Mouse (Mus musculus): ENCODE data around the gene Plin2. TPM values are rescaled to one million over a fixed set of nuclear protein-coding genes. Genes with fewer than 3 reads are reported as not detected.

The Plin2 gene
- polyA plus RNA-seq, 1 experiment from 2014 or later = 65.0 TPM

DNA sequence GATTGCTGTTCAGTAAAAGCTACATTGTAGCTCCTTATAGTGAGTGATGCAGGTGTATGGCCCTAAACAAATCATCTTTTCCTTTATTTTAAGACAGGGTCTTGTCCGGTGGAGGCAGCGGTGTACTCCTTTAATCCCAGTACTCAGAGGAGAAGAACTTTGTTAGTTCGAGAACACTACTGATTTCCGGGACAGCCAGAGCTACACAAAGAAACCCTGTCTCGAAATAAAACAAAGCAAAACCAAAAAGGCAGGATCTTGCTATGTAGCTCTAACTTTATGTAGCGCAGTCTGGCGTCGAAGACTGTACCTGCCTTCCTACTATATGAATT, 57.6 kb downstream of the Plin2 start:
- H3K4me1 ChIP-seq (replicated peaks) = peaks cover 25% of the 10 kb centered on the region
- H3K4me3 ChIP-seq = peak overlapping the region; percentile 86
- H3K36me3 ChIP-seq = no peaks in the 10 kb centered on the region
- H3K27me3 ChIP-seq = no peaks in the 10 kb centered on the region
- WGBS = 39% methylated on average over 8 of the region's 8 CpGs
- H3K27ac ChIP-seq (replicated peaks) = peak overlapping the region; percentile 74
- ATAC-seq (ENCODE audit: low read depth) = peak; percentile 24
- H3K4me2 ChIP-seq = peak overlapping the region; percentile 95
- peak overlapping the region; percentile 67 for H3K9ac ChIP-seq
- no peaks in the 10 kb centered on the region for H3K9me3 ChIP-seq

GRCm38 (mm10) chr4:86611524-86612288, 58.2 kb downstream of the Plin2 start, which contains the start of gene Haus6:
Haus6 (minus strand) TSS chr4:86612055.
- Histone ChIP-seq H3K36me3 (no peaks in the 10 kb centered on the region), H3K4me2 (peak within 1 kb of the TSS; percentile 95), H3K9ac (peak within 1 kb of the TSS; percentile 82), H3K27me3 (no peaks in the 10 kb centered on the region), H3K9me3 (no peaks in the 10 kb centered on the region), H3K4me3 (peak within 1 kb of the TSS; percentile 86), H3K27ac (replicated peaks) (peak within 1 kb of the TSS; percentile 74), H3K4me1 (replicated peaks) (peaks cover 25% of the 10 kb centered on the region)
- peak; percentile 100 for ATAC-seq (ENCODE audit: low read depth)
- WGBS = under 1% methylated on average over 59 of the region's 59 CpGs

Other genes starting within 250 kb of the Plin2 start
- not detected in 2 replicates for gene Saxo1, start 111.7 kb downstream of the Plin2 start, polyA plus RNA-seq (2015; fragmentation: Nextera tagmentation; extraction: Ambion mirVana)
- gene Rraga, start 94.4 kb downstream of the Plin2 start, polyA plus RNA-seq (2015; fragmentation: Nextera tagmentation; extraction: Ambion mirVana) = 108 and 113 TPM in 2 replicates
- gene Haus6, start 58.0 kb downstream of the Plin2 start, polyA plus RNA-seq (2015; fragmentation: Nextera tagmentation; extraction: Ambion mirVana) = 7.8 and 8.4 TPM in 2 replicates
- 3.2 and 5.8 TPM in 2 replicates for gene Dennd4c, start 78.5 kb upstream of the Plin2 start, polyA plus RNA-seq (2015; fragmentation: Nextera tagmentation; extraction: Ambion mirVana)
- 437 and 462 TPM in 2 replicates for gene Rps6, start 187.4 kb upstream of the Plin2 start, polyA plus RNA-seq (2015; fragmentation: Nextera tagmentation; extraction: Ambion mirVana)
- 20.0 and 23.8 TPM in 2 replicates for gene Acer2, start 204.3 kb upstream of the Plin2 start, polyA plus RNA-seq (2015; fragmentation: Nextera tagmentation; extraction: Ambion mirVana)

Measured in neural tube, embryonic 13.5 days (tissue).